Mouse (Mus musculus) myocyte (in vitro differentiated cells): ENCODE data around the gene Kctd19.

Experiments used
- CEBPB ChIP-seq: IDR thresholded peaks from 2 replicates; pipeline ENCODE4 v1.6.1; 2011; ENCODE audit warnings: mild to moderate bottlenecking, moderate library complexity; ENCODE audit not compliant: poor library complexity, insufficient read depth, severe bottlenecking
- MAX ChIP-seq: IDR thresholded peaks from one replicate; pipeline ENCODE4 v1.6.1; 2011; ENCODE audit warnings: low read depth, mild to moderate bottlenecking, control low read depth
- MYOG ChIP-seq, 3 experiments: IDR thresholded peaks; one replicate each; pipeline ENCODE4 v1.6.1; 2011; ENCODE audit warnings: control low read depth in 2 of 3, low read depth in 2 of 3, mild to moderate bottlenecking in 2 of 3; ENCODE audit not compliant: insufficient read length in 2 of 3, control insufficient read depth in 1 of 3, insufficient read depth in 1 of 3
- POLR2A ChIP-seq: IDR thresholded peaks from one replicate; pipeline ENCODE4 v1.6.1; 2011; ENCODE audit warnings: low read depth, mild to moderate bottlenecking, control low read depth, moderate library complexity; ENCODE audit not compliant: insufficient read length
- USF1 ChIP-seq: IDR thresholded peaks from one replicate; pipeline ENCODE4 v1.6.1; 2011; ENCODE audit warnings: low read depth, mild to moderate bottlenecking, control low read depth, moderate library complexity

DNA sequence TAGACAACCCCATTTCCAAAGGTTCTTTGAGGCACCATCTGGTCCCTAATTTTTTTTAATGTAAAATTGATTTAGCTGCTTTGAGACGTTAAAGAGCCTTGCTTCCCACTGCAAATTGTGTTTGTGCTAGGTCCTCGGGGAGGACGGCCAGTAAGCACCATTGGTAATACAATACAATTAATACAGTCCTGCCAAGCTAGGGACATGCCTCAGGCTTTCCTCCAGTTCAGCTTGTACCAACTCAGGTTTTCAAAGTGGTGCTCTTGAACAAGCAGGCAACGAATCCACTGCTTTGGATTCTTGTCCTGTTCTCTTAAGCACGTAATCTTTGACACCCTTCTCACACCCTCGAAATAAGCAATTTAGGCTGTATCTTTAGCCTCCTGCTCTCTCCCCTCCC, 19.7 kb upstream of the Kctd19 start:
- TF ChIP-seq MAX (no peak), POLR2A (no peak), CEBPB (no peak), USF1 (no peak), MYOG (IDR thresholded peaks at IDR 0.05; ENCODE audit: control insufficient read depth in 1 of 3, insufficient read depth in 1 of 3, insufficient read length in 2 of 3, low read depth in 2 of 3) (no peak)
